Mouse (Mus musculus) large intestine, adult 2 months (tissue): ENCODE data around the gene Rela. TPM values are rescaled to one million over a fixed set of nuclear protein-coding genes. Genes with fewer than 3 reads are reported as not detected.

Experiments
- DNase-seq: peaks from one replicate; pipeline ENCODE4 v3.0.0-alpha.2; 2012; ENCODE audit warnings: low read depth, low spot score
- WGBS: fragments of 180-500 bp; shearing (Covaris S2); methylation state at CpG from one replicate; pipeline ENCODE4 v1.1.7; 2018; 5-methylcytosine and 5-hydroxymethylcytosine counted together
- polyA plus RNA-seq: library from polyadenylated mRNA; depleted of rRNA; stranded (reverse); fragments of >200 nt; gene quantifications from 2 replicates; pipeline ENCODE4 v1.2.3, GENCODE M21; 2012; rRNA removed

Gene Rela
- polyA plus RNA-seq = 46.7 and 47.6 TPM in 2 replicates

DNA sequence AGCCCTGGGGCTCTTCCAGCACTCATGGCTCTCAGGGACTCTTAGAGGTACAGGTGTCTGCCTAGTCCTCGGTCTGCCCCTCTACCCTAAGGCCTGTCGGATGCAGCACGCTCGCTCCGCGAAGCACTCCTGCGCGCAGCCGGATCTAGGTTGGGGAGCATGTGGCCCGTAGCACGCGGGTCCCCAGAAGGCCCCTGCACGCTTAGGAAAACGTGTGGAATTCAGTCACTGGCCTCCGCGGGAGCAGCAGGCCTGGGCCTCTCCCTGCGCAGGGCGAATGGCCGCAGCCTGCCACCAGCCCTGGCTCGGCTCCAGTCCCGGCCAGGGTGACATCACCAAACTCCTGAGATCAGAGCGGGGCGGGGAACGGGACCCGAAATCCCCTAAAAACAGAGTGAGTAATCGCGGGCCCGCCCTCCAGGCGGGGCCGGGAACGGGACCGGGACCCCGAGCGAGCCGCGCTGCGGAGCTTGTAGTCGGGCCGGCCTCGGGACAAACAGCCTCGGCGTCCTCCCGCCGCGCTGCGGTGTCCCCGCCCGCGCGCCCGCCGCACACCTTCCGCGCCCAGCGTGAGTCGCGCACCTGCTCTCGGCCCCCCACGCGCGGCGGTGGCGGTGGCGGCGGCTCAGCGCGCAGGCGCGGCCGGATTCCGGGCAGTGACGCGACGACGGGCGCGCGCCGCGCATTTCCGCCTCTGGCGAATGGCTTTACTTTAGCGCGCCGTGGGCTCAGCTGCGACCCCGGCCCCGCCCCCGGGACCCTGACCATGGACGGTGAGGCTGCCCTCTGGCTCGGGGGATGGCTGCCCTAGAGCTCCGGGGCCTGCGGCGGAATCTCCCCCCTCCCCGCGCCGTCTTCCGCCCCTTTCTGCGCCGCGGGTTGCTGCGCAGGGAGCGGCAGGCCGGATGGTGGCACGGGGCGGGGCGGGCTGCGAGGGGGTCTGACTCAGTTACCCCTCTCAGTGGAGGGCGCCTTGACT is at the start of gene Rela:
TSS of gene Rela (plus strand) at position 415 of the 979 bp plus-strand sequence.
- under 1% methylated on average over 109 of the region's 109 CpGs for WGBS
- peak; percentile 73 for DNase-seq

DNA sequence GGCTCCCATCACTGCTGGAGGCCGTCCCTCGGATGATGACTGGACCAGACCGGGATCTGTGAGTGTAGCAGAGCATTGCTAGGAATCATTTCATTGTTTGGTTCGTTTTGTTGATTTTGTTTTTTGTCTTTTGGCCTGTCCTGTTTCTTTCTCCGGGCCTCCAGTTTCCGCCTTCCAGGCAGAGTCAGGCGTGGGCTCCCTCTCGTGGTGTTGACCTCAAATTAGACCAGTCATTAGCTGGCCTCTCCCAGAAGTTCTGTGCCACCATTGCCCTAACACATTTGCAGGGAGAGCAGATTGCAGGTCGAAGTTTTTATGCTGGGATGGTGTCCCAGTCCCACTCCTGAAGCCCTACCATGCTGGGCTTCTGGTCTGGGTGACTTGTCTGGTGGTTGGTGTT is 48.1 kb upstream of the Rela start:
- no peak for DNase-seq
- WGBS = 55% methylated on average over 9 of the region's 9 CpGs

GRCm38 (mm10) chr19:5591888-5592287 is 45.4 kb upstream of the Rela start:
- DNase-seq = no peak
- WGBS = 83% methylated on average over 6 of the region's 6 CpGs

- DNase-seq = no peak
- 77% methylated on average over 4 of the region's 4 CpGs for WGBS
Measured at GRCm38 (mm10) chr19:5599224-5599623, 38.1 kb upstream of the Rela start.

DNA sequence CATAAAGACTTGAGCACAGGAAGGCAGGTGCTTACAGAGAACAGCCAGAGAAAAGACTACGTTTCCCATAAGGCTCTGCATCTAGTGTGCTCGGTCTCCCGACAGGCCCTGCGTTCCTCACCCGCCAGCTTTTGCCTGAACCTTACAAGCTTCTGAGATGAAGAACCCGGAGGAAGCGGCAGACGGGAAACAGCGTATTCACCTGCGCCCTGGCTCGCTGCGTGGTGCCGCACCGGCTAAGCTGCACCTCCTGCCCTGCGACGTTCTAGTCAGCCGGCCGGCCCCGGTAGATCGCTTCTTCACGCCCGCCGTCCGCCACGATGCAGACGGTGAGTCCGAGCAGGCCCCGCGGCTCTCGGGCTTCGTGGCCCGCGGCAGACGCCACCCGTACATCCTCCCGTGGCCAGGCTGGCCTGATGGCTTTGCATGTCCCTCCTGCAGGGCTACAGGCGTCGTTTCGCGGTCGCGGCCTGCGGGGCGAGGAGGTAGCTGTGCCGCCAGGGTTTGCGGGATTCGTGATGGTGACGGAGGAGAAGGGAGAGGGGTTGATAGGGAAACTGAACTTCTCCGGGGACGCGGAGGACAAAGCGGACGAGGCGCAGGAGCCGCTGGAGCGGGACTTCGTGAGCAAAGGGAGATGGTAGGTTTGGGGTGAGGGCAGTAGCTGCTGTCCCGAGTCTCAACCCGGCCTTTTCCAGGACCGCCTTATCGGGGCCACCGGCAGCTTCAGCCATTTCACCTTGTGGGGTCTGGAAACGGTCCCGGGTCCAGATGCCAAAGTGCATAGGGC is 35.3 kb upstream of the Rela start, which contains the start of gene Rnaseh2c:
TSS of gene Rnaseh2c (plus strand) at position 122 of the 790 bp plus-strand sequence.
- under 1% methylated on average over 64 of the region's 64 CpGs for WGBS

DNA sequence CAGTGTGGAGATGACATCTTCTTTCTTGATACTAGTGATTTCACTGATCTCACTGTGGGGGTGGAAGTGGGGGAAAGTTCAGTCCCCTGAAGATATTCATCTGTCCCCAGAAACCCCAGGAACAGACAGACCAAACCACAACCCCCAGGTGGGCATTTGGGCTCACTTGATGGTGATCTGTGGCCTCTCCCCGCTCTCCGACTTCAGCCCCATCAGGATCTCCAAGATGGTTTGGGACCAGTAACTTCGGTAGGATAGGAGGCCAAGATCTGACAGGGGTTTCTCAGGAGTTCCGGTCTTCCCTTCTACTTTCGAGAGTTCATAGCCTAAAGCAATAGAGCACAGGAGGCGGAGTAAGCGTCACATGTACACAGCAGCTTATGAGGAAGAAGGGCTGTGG is 33.6 kb upstream of the Rela start:
- whole genome bisulfite sequencing = 86% methylated on average over 7 of the region's 7 CpGs

More for the DNA sequence above, 35.3 kb upstream of the Rela start, which contains the start of gene Rnaseh2c:
- DNase-seq = peak; percentile 58

DNA sequence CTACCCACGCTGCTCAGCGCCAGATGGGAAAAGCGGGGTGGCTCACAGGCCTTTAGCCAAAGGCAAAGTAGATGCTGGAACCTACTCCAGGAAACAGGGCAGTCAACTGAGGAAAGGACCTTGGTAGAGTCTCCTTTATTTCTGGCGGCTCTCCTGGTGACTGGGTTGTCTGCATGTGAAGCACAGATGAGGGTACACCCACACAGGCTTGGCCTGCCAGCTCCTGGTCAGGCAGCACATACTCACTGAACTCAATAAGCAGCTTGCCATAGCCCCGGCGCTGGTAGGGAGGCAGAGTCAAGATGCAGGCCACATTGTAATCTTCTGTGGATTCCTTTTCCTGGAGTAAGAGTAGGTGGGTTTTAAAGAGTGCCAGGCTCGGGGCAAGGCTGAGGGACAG is 32.2 kb upstream of the Rela start:
- WGBS = 91% methylated on average over 7 of the region's 7 CpGs

More for the DNA sequence above, 33.6 kb upstream of the Rela start:
- DNase-seq = no peak

GRCm38 (mm10) chr19:5606196-5606595 is 31.1 kb upstream of the Rela start:
- 86% methylated on average over 8 of the region's 8 CpGs for WGBS
- no peak for DNase-seq

More for the DNA sequence above, 32.2 kb upstream of the Rela start:
- DNase-seq = no peak

DNA sequence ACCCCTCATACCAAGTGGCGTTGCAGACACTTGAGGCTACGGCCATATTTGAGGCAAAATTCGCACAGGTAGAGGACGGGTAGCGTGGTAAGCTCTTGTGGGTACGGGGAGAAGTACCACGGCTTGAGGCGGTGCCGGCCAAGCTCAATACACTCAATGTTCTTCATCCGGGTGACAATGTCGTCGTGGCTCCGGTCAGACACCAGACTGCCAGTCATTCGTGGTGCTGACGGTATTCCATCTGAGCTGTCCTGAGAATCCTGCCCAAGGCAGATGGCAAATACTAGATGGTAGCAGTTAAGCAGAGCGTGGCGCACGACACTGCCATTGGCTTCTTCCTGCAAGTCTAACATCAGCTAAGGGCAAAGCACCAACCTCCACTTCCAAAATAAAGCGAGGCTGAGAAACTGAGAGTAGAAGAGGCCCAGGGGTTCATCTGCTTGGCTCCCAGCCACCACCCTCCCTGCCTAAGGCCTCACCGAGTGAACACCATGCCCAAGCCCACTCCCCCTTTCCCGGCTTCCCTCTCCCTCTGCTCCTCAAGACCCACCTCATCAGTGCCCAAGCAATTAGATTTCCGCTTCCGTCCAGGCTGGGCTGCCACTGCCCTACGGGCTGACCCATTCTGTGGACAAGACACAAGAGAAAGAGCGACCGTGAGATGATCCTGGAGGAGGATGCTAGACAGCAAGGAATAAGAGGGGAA is 29.4 kb upstream of the Rela start:
- WGBS = 94% methylated on average over 26 of the region's 26 CpGs
- DNase-seq = no peak

DNA sequence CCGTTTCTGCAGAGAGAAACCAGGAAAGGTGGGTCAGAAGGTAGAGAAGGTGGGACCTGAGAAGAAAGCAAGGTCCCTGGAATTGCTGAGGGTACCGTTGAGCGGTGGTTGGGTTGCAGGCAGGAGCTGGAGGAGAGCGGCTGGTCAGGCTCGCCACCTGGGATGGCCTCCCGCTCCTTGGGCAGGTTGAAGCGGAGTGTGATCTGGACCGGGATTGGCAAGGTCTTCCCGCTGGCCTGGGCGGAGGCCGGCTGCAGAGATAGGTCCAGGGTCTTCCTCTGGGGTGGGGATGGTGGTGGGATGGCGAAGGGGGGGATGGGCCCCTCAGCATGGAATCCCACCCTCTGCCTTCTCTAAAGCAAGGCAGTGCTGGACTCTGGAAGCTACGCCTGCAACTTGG is 28.6 kb upstream of the Rela start:
- no peak for DNase-seq
- WGBS = 96% methylated on average over 13 of the region's 13 CpGs

DNA sequence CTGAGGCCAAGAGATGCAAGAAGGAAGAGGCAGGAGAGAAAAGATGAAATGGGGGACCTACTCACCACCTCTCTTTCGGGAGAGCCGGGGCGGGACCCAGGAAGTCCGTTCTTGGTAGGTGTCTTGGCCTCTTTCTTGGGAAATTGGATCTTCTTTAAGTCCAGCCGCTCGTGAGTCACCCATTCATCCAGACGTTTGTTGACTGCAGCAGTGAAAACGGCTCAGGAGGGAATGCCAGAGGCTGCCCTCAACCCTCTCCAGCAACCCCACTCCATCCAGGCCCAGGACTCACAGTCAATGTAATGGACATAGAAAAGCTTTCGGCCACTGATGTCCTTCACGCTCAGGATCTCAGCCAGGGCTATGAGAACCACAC is 28.1 kb upstream of the Rela start:
- no peak for DNase-seq
- 40% methylated on average over 10 of the region's 10 CpGs for WGBS

- DNase-seq = peak; percentile 67
- WGBS = under 1% methylated on average over 55 of the region's 55 CpGs
Measured at GRCm38 (mm10) chr19:5609547-5610404, 27.5 kb upstream of the Rela start, which contains the start of gene Kat5. Gene Kat5, minus strand, starts transcription at chr19:5610237.

DNA sequence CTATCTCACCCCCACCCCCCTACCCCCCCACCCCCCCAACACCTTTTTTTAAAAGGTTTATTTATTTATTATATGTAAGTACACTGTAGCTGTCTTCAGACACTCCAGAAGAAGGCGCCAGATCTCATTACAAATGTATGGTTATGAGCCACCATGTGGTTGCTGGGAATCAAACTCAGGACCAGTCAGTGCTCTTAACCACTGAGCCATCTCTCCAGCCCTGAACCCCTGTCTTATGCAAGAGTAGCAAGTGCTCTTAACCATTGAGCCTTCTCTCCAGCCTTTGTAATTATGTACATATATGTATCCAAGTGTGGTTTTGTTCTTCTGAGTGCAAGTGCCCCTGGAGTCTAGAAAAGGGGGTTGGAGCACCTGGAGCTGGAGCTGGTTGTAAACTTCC is 25.3 kb upstream of the Rela start:
- DNase-seq = no peak
- 96% methylated on average over 1 of the region's 1 CpGs for WGBS

DNA sequence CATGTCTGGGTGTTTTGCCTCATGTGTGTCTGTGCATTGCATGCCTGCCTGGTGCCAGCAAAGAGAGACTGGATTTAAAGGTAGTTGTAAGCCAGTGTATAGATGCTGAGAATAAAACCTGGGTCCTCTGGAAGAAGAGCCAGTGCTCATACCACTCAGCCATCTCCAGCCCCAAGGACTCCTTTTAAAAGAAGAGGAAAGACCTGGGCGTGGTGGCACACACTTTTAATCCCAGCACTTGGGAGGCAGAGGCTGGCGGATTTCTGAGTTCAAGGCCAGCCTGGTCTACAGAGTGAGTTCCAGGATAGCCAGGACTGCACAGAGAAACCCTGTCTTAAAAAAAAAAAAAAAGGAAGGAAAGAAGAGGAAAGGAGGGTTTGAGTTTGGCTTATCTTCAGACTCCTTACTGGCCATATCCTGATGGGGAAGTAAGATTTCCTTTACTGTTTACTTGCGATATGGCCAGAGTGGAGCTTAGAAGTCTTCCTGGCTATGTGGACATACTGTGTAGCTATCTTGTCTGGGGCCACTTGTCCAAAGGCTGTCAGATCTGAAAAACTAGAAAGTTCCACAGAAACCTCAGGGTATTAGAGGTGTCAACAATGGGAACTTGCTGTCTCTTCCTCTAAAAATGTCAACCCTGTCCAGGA is 24.4 kb upstream of the Rela start:
- no peak for DNase-seq
- WGBS = 72% methylated on average over 3 of the region's 3 CpGs

DNA sequence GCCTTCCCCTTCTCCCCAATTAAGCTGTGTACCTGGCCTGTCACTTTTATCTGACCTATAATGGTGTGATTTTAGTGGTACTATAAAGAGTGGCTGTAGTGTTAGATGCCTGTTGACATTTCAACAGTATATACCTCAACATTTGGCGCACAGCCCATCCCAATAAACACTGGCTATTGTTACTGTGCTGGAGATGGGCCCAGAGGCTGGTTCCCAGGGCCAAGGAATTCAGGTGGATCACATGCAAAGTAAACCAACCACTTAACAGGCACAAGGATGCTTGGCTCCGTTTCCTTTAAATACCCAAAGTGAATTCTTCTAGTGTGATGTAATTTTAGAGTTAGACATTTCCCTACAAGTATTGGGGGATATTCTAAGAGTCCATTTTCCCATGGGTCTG is 22.3 kb upstream of the Rela start:
- peak; percentile 87 for DNase-seq
- WGBS = 14% methylated on average over 2 of the region's 2 CpGs

DNA sequence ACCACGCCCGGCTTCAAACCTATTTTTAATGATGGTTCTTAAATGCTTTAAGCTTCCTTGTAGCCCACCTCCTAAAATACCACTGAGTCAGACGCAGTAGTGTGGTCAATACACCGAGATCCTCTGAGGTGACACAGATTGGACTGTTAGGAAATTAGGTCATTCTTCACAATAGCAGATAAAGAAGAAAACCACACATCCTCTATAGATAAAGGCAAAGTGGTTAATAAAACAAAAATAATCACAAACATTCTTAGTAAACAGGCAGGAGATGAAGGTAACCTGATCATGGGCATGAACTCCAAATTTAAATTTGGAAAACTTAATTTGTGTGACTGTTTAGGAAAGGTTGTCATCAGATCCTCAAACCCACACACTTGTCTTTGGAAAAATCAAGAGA is 17.3 kb upstream of the Rela start:
- DNase-seq = no peak

GRCm38 (mm10) chr19:5621884-5622283 is 15.4 kb upstream of the Rela start:
- no peak for DNase-seq
- 76% methylated on average over 5 of the region's 5 CpGs for WGBS

More for the DNA sequence above, 17.3 kb upstream of the Rela start:
- WGBS = 83% methylated on average over 4 of the region's 4 CpGs

GRCm38 (mm10) chr19:5625311-5625710 is 12.0 kb upstream of the Rela start:
- 77% methylated on average over 8 of the region's 8 CpGs for WGBS
- DNase-seq = no peak
